Mouse (Mus musculus): Measurements from ENCODE around the gene Muc13. TPM values are rescaled to one million over a fixed set of nuclear protein-coding genes. Genes with fewer than 3 reads are reported as not detected.

Gene Muc13
- total and polyA plus RNA-seq, 2 experiments from 2014 or later, result 0.06 TPM; not detected in 1

DNA sequence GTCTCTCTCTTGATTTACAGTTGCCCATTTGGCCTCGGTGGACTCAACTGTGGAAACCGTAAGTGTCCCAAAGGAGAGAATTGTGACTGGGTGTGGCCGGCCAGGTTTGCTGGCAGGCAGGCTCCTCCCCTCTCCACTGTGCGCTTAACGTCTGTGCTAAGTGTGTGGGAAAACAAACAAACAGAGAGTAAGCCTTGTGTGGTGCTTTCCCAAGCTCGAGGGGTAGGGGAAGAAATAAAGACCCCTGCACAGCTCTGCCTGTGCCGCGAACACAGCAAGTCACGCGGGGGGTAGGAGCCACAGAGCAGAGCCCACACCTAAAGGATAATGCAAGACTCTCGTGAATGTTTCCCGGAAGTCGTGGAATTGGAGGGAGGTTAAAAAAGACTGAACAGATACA, 42.7 kb upstream of the Muc13 start:
- ATAC-seq, result no peak
- H3K4me1 ChIP-seq (ENCODE audit: insufficient read depth, low read length), result no peaks in the 10 kb centered on the region

GRCm38 (mm10) chr16:33751590-33751989, 42.2 kb upstream of the Muc13 start:
- H3K9ac ChIP-seq (replicated peaks; ENCODE audit: low read length), result no peak overlapping the region
- no peak for ATAC-seq
- no peak for TF ChIP-seq CTCF (IDR thresholded peaks at IDR 0.05; ENCODE audit: low read depth)
- no peak overlapping the region for H3K27ac ChIP-seq
- WGBS, result 56% methylated on average over 12 of the region's 12 CpGs
- DNase-seq (ENCODE audit: low spot score), result no peak
- H3K4me3 ChIP-seq (ENCODE audit: low read length), result no peak overlapping the region
- H3K36me3 ChIP-seq (ENCODE audit: insufficient read depth, low read length), result peaks cover 5% of the 10 kb centered on the region
- no peaks in the 10 kb centered on the region for H3K4me1 ChIP-seq (ENCODE audit: insufficient read depth, low read length)
- H3K4me2 ChIP-seq (ENCODE audit: low read depth, low read length), result no peak overlapping the region
- no peaks in the 10 kb centered on the region for H3K9me3 ChIP-seq (ENCODE audit: low read length)
- no peaks in the 10 kb centered on the region for H3K27me3 ChIP-seq (ENCODE audit: insufficient read depth, low read length)

More for the DNA sequence above, 42.7 kb upstream of the Muc13 start:
- Histone ChIP-seq H3K27me3 (ENCODE audit: insufficient read depth, low read length) (no peaks in the 10 kb centered on the region), H3K36me3 (ENCODE audit: insufficient read depth, low read length) (peaks cover under 1% of the 10 kb centered on the region), H3K9ac (replicated peaks; ENCODE audit: low read length) (no peak overlapping the region), H3K4me2 (ENCODE audit: low read depth, low read length) (no peak overlapping the region), H3K4me3 (ENCODE audit: low read length) (no peak overlapping the region), H3K9me3 (ENCODE audit: low read length) (no peaks in the 10 kb centered on the region), H3K27ac (no peak overlapping the region)
- 47% methylated on average over 13 of the region's 13 CpGs for WGBS
- DNase-seq (ENCODE audit: low spot score), result no peak
- no peak for TF ChIP-seq CTCF (IDR thresholded peaks at IDR 0.05; ENCODE audit: low read depth)

GRCm38 (mm10) chr16:33752904-33753578, 40.8 kb upstream of the Muc13 start:
- no peaks in the 10 kb centered on the region for H3K9me3 ChIP-seq (ENCODE audit: low read length)
- no peaks in the 10 kb centered on the region for H3K4me1 ChIP-seq (ENCODE audit: insufficient read depth, low read length)
- no peak for ATAC-seq
- no peak overlapping the region for H3K27ac ChIP-seq
- WGBS, result 79% methylated on average over 8 of the region's 8 CpGs
- peaks cover 5% of the 10 kb centered on the region for H3K36me3 ChIP-seq (ENCODE audit: insufficient read depth, low read length)
- TF ChIP-seq CTCF (IDR thresholded peaks at IDR 0.05; ENCODE audit: low read depth), result no peak
- no peak overlapping the region for H3K9ac ChIP-seq (replicated peaks; ENCODE audit: low read length)
- H3K4me2 ChIP-seq (ENCODE audit: low read depth, low read length), result no peak overlapping the region
- H3K27me3 ChIP-seq (ENCODE audit: insufficient read depth, low read length), result no peaks in the 10 kb centered on the region
- DNase-seq (ENCODE audit: low spot score), result no peak
- no peak overlapping the region for H3K4me3 ChIP-seq (ENCODE audit: low read length)

GRCm38 (mm10) chr16:33755293-33755692, 38.5 kb upstream of the Muc13 start:
- H3K4me3 ChIP-seq (ENCODE audit: low read length), result no peak overlapping the region
- no peaks in the 10 kb centered on the region for H3K9me3 ChIP-seq (ENCODE audit: low read length)
- H3K36me3 ChIP-seq (ENCODE audit: insufficient read depth, low read length), result peaks cover 5% of the 10 kb centered on the region; the same call in 1 of the 2 replicates
- ATAC-seq, result no peak
- WGBS, result 70% methylated on average over 8 of the region's 8 CpGs
- H3K4me2 ChIP-seq (ENCODE audit: low read depth, low read length), result no peak overlapping the region
- H3K27me3 ChIP-seq (ENCODE audit: insufficient read depth, low read length), result no peaks in the 10 kb centered on the region
- H3K27ac ChIP-seq, result no peak overlapping the region
- H3K4me1 ChIP-seq (ENCODE audit: insufficient read depth, low read length), result no peaks in the 10 kb centered on the region
- no peak overlapping the region for H3K9ac ChIP-seq (replicated peaks; ENCODE audit: low read length)
- no peak for TF ChIP-seq CTCF (IDR thresholded peaks at IDR 0.05; ENCODE audit: low read depth)
- no peak for DNase-seq (ENCODE audit: low spot score)

DNA sequence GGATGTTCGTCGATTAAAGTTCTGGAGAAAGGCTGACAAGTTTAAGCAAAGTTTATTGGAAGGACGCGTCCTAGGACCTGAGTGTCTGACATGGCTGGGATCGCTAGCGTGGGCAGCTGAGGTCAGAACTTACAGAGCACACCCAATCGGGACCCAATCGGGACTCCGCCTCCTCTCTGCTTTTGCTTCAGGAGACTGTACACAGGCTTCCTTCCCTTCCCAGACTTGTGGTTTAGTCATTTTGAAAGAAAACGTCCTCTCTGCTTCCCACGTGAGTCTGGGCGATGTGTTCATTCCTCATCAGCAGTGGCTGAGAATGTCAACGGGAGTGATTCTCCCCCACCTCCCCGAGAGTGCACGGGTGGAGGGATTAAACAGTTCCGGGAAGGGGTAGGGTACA, 37.9 kb upstream of the Muc13 start:
- no peaks in the 10 kb centered on the region for H3K9me3 ChIP-seq (ENCODE audit: low read length)
- ATAC-seq (no peak), DNase-seq (ENCODE audit: low spot score) (no peak)
- H3K27me3 ChIP-seq (ENCODE audit: insufficient read depth, low read length), result no peaks in the 10 kb centered on the region
- WGBS, result 61% methylated on average over 16 of the region's 16 CpGs
- no peak overlapping the region for H3K4me3 ChIP-seq (ENCODE audit: low read length)
- H3K27ac ChIP-seq, result no peak overlapping the region
- no peak overlapping the region for H3K9ac ChIP-seq (replicated peaks; ENCODE audit: low read length)
- peaks cover 6% of the 10 kb centered on the region; the same call in 1 of the 2 replicates for H3K36me3 ChIP-seq (ENCODE audit: insufficient read depth, low read length)
- TF ChIP-seq CTCF (IDR thresholded peaks at IDR 0.05; ENCODE audit: low read depth), result no peak
- H3K4me1 ChIP-seq (ENCODE audit: insufficient read depth, low read length), result no peaks in the 10 kb centered on the region
- H3K4me2 ChIP-seq (ENCODE audit: low read depth, low read length), result no peak overlapping the region

- Histone ChIP-seq H3K9me3 (ENCODE audit: low read length) (no peaks in the 10 kb centered on the region), H3K9ac (replicated peaks; ENCODE audit: low read length) (no peak overlapping the region), H3K4me3 (ENCODE audit: low read length) (no peak overlapping the region), H3K27me3 (ENCODE audit: insufficient read depth, low read length) (no peaks in the 10 kb centered on the region), H3K4me1 (ENCODE audit: insufficient read depth, low read length) (no peaks in the 10 kb centered on the region), H3K27ac (no peak overlapping the region), H3K36me3 (ENCODE audit: insufficient read depth, low read length) (peaks cover 8% of the 10 kb centered on the region; the same call in 1 of the 2 replicates), H3K4me2 (ENCODE audit: low read depth, low read length) (no peak overlapping the region)
- no peak for ATAC-seq
- TF ChIP-seq CTCF (IDR thresholded peaks at IDR 0.05; ENCODE audit: low read depth), result no peak
- 45% methylated on average over 6 of the region's 6 CpGs for WGBS
- no peak for DNase-seq (ENCODE audit: low spot score)
These were observed 37.4 kb upstream of the Muc13 start for GRCm38 (mm10) chr16:33756396-33756795.

DNA sequence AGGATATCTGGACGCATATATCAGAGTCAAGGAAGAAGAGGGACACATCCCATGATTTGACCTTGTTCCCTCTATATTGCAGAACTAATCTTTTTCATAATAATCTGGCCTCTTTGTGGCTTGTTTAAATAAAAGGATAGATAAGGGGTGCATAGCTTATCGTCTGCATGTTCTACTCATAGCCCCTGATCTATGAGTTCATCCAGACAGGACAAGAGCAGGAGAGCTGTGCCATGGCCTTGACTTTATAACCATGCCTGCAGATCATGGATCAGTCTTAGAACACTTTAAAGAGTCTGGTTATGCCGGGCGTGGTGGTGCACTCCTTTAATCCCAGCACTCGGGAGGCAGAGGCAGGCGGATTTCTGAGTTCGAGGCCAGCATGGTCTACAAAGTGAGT, 34.6 kb upstream of the Muc13 start:
- WGBS, result 95% methylated on average over 7 of the region's 7 CpGs
- Histone ChIP-seq H3K27me3 (ENCODE audit: insufficient read depth, low read length) (no peaks in the 10 kb centered on the region), H3K4me3 (ENCODE audit: low read length) (no peak overlapping the region), H3K9ac (replicated peaks; ENCODE audit: low read length) (no peak overlapping the region), H3K9me3 (ENCODE audit: low read length) (no peaks in the 10 kb centered on the region), H3K36me3 (ENCODE audit: insufficient read depth, low read length) (peaks cover 8% of the 10 kb centered on the region; the same call in 1 of the 2 replicates), H3K4me1 (ENCODE audit: insufficient read depth, low read length) (no peaks in the 10 kb centered on the region), H3K4me2 (ENCODE audit: low read depth, low read length) (no peak overlapping the region), H3K27ac (no peak overlapping the region)
- no peak for ATAC-seq
- DNase-seq (ENCODE audit: low spot score), result no peak
- TF ChIP-seq CTCF (IDR thresholded peaks at IDR 0.05; ENCODE audit: low read depth), result no peak

All from hindbrain, postnatal 0 days (tissue).